Mouse (Mus musculus): ENCODE measurements around the gene Sec14l2. TPM values are rescaled to one million over a fixed set of nuclear protein-coding genes. Genes with fewer than 3 reads are reported as not detected.
"Not testable (repeated sequence)": the region's sequence is repeated elsewhere in the genome, so short reads cannot be mapped to it uniquely, and the experiment has no call there.

The Sec14l2 gene
- polyA plus RNA-seq, 1 experiment from 2014 or later: 9.1 TPM

- H3K27ac ChIP-seq (replicated peaks); H3K4me2 ChIP-seq: not testable (repeated sequence)
- ATAC-seq (ENCODE audit: insufficient read depth): peak; percentile 68
Measured at GRCm38 (mm10) chr11:4128461-4128860, 5.2 kb upstream of the Sec14l2 start.

DNA sequence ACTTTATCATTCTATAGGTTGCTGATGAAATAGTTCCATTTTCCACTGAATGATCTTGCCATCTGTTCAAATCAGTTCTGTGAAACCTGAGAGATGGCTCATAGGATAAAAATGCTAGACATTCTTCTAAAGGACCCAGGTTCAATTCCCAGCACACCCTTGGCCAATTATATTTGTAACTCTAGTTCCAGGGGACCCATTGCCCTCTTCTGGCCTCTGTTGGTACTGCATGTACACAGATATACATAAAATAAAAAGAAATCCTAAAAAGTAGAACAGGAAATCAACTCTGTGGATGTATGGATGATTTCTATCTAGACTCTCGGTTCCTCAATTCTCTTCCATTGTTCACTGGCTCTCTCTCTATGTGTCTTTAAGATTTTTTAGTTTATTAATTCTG is 3.8 kb upstream of the Sec14l2 start:
- no peaks in the 10 kb centered on the region for H3K9me3 ChIP-seq (replicated peaks)

More at GRCm38 (mm10) chr11:4128461-4128860, 5.2 kb upstream of the Sec14l2 start:
- H3K4me1 ChIP-seq (replicated peaks): peaks cover 27% of the 10 kb centered on the region
- H3K4me3 ChIP-seq (replicated peaks); H3K9me3 ChIP-seq (replicated peaks); H3K9ac ChIP-seq; H3K36me3 ChIP-seq (replicated peaks); H3K27me3 ChIP-seq: not testable (repeated sequence)
- WGBS (ENCODE audit: insufficient replicate concordance): 39% methylated on average over 4 of the region's 4 CpGs

DNA sequence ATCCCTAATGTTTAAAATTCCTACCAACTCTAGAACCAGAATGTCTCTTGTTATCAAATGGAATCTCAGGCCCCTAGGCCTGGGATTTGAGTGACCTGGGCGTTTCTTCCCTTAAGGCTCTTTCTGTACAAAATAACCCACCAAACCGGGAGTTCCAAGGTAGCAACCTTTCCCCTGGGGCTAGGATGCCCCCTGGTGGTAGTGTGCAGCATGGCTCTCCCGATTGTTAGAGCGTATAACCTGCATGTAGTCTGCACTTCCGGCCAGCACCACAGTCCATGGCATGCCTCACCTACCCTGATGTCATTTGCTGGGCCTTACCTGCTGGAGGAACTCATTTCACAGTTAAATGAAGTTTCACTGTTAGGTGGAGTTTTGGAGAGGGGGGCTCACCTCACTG is 707 bp upstream of the Sec14l2 start:
- ATAC-seq (ENCODE audit: insufficient read depth): no peak
- no peak overlapping the region; the same call in 1 of the 2 replicates for H3K27ac ChIP-seq (replicated peaks)

More for the DNA sequence above, 3.8 kb upstream of the Sec14l2 start:
- H3K4me3 ChIP-seq (replicated peaks): no peak overlapping the region
- 59% methylated on average over 1 of the region's 1 CpGs for WGBS (ENCODE audit: insufficient replicate concordance)
- no peaks in the 10 kb centered on the region for H3K36me3 ChIP-seq (replicated peaks)
- H3K27me3 ChIP-seq: no peaks in the 10 kb centered on the region
- ATAC-seq (ENCODE audit: insufficient read depth): no peak
- H3K27ac ChIP-seq (replicated peaks): no peak overlapping the region
- H3K4me2 ChIP-seq: no peak overlapping the region
- H3K4me1 ChIP-seq (replicated peaks): peaks cover 38% of the 10 kb centered on the region
- no peak overlapping the region for H3K9ac ChIP-seq

DNA sequence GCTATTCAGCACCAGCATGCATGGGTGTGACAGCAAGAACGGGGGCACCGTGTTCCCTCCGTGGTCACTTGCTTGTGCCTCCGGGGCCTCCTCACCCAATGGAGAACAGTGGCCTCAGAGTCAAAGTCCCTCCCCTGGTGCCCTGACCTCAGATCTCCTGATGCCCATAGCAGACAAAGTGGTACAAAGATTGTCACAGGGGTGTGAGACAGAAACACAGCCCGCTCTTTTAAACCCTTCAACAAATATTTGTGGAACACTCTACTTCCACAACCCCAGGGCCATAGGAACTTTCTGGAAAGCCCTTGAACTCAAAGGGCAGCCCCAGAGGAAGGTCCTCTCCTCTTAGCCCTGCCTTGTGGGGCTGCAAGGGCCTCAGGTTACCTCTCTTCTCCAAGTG is 989 bp downstream of the Sec14l2 start:
- 54% methylated on average over 5 of the region's 5 CpGs for WGBS (ENCODE audit: insufficient replicate concordance)
- no peak overlapping the region for H3K4me3 ChIP-seq (replicated peaks)
- H3K27ac ChIP-seq (replicated peaks): no peak overlapping the region
- no peak overlapping the region for H3K9ac ChIP-seq
- no peaks in the 10 kb centered on the region for H3K9me3 ChIP-seq (replicated peaks)
- no peak overlapping the region for H3K4me2 ChIP-seq
- H3K36me3 ChIP-seq (replicated peaks): no peaks in the 10 kb centered on the region
- ATAC-seq (ENCODE audit: insufficient read depth): no peak
- peaks cover 40% of the 10 kb centered on the region for H3K4me1 ChIP-seq (replicated peaks)
- H3K27me3 ChIP-seq: peaks cover 44% of the 10 kb centered on the region

More for the DNA sequence above, 707 bp upstream of the Sec14l2 start:
- Histone ChIP-seq H3K4me1 (replicated peaks) (peaks cover 31% of the 10 kb centered on the region), H3K4me2 (0 out of 2 replicates have a peak overlapping the region, but pooled peaks have one; percentile 31), H3K27me3 (peaks cover 27% of the 10 kb centered on the region), H3K9ac (no peak overlapping the region), H3K4me3 (replicated peaks) (no peak overlapping the region), H3K36me3 (replicated peaks) (no peaks in the 10 kb centered on the region), H3K9me3 (replicated peaks) (no peaks in the 10 kb centered on the region)
- WGBS (ENCODE audit: insufficient replicate concordance): 36% methylated on average over 5 of the region's 5 CpGs

DNA sequence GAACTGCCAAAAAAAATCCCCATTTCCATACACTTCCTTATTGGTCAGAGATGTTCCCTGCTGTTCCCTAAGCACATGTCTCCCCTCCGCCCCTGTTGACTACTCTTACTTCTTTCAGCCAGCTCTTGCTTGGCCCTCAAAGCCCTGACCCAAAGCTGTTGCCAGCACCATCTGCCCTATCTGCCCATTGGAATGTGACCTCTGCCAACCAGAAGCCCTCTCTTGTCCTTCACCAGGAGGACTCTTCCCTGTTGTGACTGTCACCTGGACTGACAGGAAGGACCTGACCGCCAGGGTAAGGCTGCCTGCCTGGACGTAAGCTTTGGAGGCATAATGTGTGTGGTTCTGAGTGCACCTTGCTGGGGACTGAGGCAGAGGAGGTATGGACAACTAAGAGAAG is 1.5 kb downstream of the Sec14l2 start:
- H3K36me3 ChIP-seq (replicated peaks): no peaks in the 10 kb centered on the region
- H3K9me3 ChIP-seq (replicated peaks): no peaks in the 10 kb centered on the region
- H3K9ac ChIP-seq: no peak overlapping the region
- no peak for ATAC-seq (ENCODE audit: insufficient read depth)
- 67% methylated on average over 3 of the region's 3 CpGs for WGBS (ENCODE audit: insufficient replicate concordance)
- H3K4me1 ChIP-seq (replicated peaks): peaks cover 45% of the 10 kb centered on the region
- no peak overlapping the region for H3K4me3 ChIP-seq (replicated peaks)
- H3K27ac ChIP-seq (replicated peaks): no peak overlapping the region
- H3K4me2 ChIP-seq: no peak overlapping the region
- peaks cover 50% of the 10 kb centered on the region for H3K27me3 ChIP-seq

DNA sequence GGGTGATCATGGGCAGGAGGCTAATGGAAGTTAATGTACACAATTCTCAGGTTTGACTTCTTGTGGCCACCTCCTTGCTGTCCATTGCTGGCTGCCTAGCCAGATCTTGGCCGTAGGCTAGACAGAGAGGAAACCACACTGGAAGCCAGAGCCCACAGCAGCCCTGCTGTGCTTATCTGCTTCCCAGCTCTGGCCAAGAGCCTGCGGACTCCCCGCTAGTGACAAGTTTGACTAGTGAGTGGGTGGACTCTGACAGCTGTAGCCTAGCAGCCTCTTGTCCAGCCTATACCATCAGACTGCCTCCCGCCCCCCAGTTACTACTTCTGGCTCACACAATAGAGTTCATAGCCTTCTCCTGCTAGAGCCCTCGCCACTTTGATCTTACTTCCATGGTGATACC is 3.6 kb downstream of the Sec14l2 start:
- no peak for ATAC-seq (ENCODE audit: insufficient read depth)
- Histone ChIP-seq H3K27ac (replicated peaks) (no peak overlapping the region), H3K4me1 (replicated peaks) (peaks cover 53% of the 10 kb centered on the region)

GRCm38 (mm10) chr11:4118081-4118921 is 4.9 kb downstream of the Sec14l2 start:
- Histone ChIP-seq H3K27me3 (peaks cover 53% of the 10 kb centered on the region), H3K27ac (replicated peaks) (peak overlapping the region; percentile 59), H3K4me3 (replicated peaks) (peak overlapping the region; percentile 65), H3K36me3 (replicated peaks) (no peaks in the 10 kb centered on the region), H3K9ac (peak overlapping the region; percentile 58), H3K9me3 (replicated peaks) (no peaks in the 10 kb centered on the region), H3K4me1 (replicated peaks) (peaks cover 53% of the 10 kb centered on the region), H3K4me2 (peak overlapping the region; percentile 81)
- 3% methylated on average over 41 of the region's 41 CpGs for WGBS (ENCODE audit: insufficient replicate concordance)
- peak; percentile 40 for ATAC-seq (ENCODE audit: insufficient read depth)

More for the DNA sequence above, 3.6 kb downstream of the Sec14l2 start:
- H3K9me3 ChIP-seq (replicated peaks): no peaks in the 10 kb centered on the region
- H3K36me3 ChIP-seq (replicated peaks): no peaks in the 10 kb centered on the region
- no peak overlapping the region for H3K9ac ChIP-seq
- H3K4me3 ChIP-seq (replicated peaks): no peak overlapping the region
- WGBS (ENCODE audit: insufficient replicate concordance): 16% methylated on average over 5 of the region's 5 CpGs
- no peak overlapping the region for H3K4me2 ChIP-seq
- H3K27me3 ChIP-seq: peaks cover 51% of the 10 kb centered on the region

- ATAC-seq (ENCODE audit: insufficient read depth): peak; percentile 56
- WGBS (ENCODE audit: insufficient replicate concordance): 7% methylated on average over 3 of the region's 3 CpGs
- Histone ChIP-seq H3K4me1 (replicated peaks) (peaks cover 50% of the 10 kb centered on the region), H3K9me3 (replicated peaks) (no peaks in the 10 kb centered on the region), H3K4me2 (peak overlapping the region; percentile 81), H3K27me3 (peaks cover 55% of the 10 kb centered on the region), H3K4me3 (replicated peaks) (peak overlapping the region; percentile 65), H3K9ac (peak overlapping the region; percentile 58), H3K27ac (replicated peaks) (peak overlapping the region; percentile 59), H3K36me3 (replicated peaks) (no peaks in the 10 kb centered on the region)
Measured at GRCm38 (mm10) chr11:4117372-4118071, 5.7 kb downstream of the Sec14l2 start.

GRCm38 (mm10) chr11:4116458-4117141 is 6.6 kb downstream of the Sec14l2 start:
- H3K4me1 ChIP-seq (replicated peaks): peaks cover 53% of the 10 kb centered on the region
- H3K4me3 ChIP-seq (replicated peaks): peak overlapping the region; percentile 65
- peaks cover 54% of the 10 kb centered on the region for H3K27me3 ChIP-seq
- WGBS (ENCODE audit: insufficient replicate concordance): 26% methylated on average over 11 of the region's 11 CpGs
- H3K4me2 ChIP-seq: peak overlapping the region; percentile 81
- no peaks in the 10 kb centered on the region for H3K9me3 ChIP-seq (replicated peaks)
- peak overlapping the region; percentile 58; the same call in 1 of the 2 replicates for H3K9ac ChIP-seq
- ATAC-seq (ENCODE audit: insufficient read depth): peak; percentile 53
- H3K27ac ChIP-seq (replicated peaks): peak overlapping the region; percentile 51; the same call in 1 of the 2 replicates
- H3K36me3 ChIP-seq (replicated peaks): no peaks in the 10 kb centered on the region

DNA sequence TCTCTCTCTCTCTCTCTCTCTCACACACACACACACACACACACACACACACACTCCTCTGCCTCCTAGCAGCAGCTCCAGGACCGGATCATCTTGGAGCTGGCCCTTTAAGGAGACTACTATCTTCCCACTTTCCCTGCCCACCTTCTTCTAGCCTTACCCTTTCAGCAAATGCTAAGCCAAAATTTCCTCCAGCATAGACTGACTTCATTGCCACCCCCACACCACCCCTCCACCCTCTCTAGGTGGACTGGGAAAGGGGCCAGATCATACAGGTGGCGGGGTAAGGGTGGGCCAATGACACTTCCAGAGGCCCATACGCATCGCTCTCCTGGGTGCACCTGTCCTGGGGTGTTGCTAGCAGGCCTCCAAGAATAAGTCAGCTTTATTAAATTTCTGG is 7.8 kb downstream of the Sec14l2 start:
- Histone ChIP-seq H3K36me3 (replicated peaks) (peaks cover 2% of the 10 kb centered on the region), H3K9ac (no peak overlapping the region), H3K27ac (replicated peaks) (no peak overlapping the region), H3K4me3 (replicated peaks) (no peak overlapping the region), H3K9me3 (replicated peaks) (no peaks in the 10 kb centered on the region), H3K4me1 (replicated peaks) (peaks cover 53% of the 10 kb centered on the region), H3K4me2 (no peak overlapping the region), H3K27me3 (peaks cover 42% of the 10 kb centered on the region)
- WGBS (ENCODE audit: insufficient replicate concordance): 81% methylated on average over 4 of the region's 4 CpGs
- no peak for ATAC-seq (ENCODE audit: insufficient read depth)

DNA sequence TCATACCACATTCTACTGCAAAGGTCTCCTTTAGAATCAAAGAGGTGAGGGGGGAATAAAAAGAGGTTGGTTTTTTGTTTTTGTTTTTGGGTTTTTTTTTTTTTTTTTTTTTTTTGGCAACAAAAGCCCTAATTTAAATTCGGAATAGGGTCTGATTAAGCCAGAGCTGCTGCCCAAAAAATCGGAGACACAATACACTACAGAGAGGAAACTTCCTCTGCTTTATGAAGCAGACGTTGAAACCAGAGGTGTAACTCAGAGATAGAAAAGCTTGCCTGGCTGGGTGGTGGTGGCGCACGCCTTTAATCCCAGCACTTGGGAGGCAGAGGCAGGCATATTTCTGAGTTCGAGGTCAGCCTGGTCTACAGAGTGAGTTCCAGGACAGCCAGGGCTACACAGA is 8.7 kb downstream of the Sec14l2 start:
- not testable (repeated sequence) for H3K9ac ChIP-seq; H3K27ac ChIP-seq (replicated peaks); H3K4me3 ChIP-seq (replicated peaks); ATAC-seq (ENCODE audit: insufficient read depth); H3K36me3 ChIP-seq (replicated peaks); H3K4me2 ChIP-seq; H3K9me3 ChIP-seq (replicated peaks)
- H3K4me1 ChIP-seq (replicated peaks): peaks cover 50% of the 10 kb centered on the region
- WGBS (ENCODE audit: insufficient replicate concordance): 59% methylated on average over 6 of the region's 6 CpGs
- peaks cover 33% of the 10 kb centered on the region for H3K27me3 ChIP-seq

All from liver, embryonic 15.5 days (tissue).